Mouse (Mus musculus) cerebellum, adult 11 months (tissue): ENCODE results near the gene Dnajc11.

Experiments used
- DNase-seq: peaks from one replicate; pipeline ENCODE4 v3.0.0; 2022

The Dnajc11 gene

GRCm38 (mm10) chr4:151932576-151933504 lies 651 bp upstream of the Dnajc11 start:
- DNase-seq: no peak

DNA sequence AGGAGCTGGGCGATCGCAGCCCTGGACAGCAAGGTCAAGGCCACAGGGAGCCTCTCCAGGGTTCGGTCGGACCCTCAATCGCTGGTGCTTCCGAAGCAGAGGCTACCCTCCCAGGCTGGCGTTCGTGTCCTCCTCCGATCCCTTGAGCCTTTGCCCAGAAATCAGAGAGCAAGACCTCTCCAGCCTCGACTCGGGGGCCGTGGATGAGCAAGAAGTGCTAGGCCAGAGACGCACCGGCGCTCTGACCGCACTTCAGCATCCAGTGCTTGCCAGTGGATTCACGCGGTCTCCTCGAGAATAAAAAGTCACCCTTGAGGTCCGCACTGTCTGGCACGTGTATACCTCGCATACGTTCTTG lies 703 bp downstream of the Dnajc11 start:
- DNase-seq: no peak

- no peak for DNase-seq
Measured at GRCm38 (mm10) chr4:151937441-151937840, 4.0 kb downstream of the Dnajc11 start.

DNA sequence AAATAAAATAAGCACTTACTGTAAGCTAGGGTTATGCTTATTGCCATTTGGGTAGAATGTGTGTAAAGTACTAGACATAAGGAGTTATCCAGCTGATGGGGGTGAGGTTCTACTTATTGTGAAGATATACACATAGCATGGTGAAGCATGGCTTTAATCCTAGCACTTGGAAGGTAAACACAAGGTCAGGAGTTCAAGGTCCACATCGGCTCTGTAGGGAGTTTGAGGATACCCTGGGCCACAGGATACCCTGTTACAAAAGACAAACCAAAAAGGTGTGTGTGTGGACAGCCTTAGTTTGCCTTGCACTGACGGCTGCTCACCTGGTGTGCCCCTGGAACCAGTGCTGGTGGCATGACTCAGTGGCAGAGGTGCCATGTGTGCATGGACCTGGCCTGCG lies 4.6 kb downstream of the Dnajc11 start:
- DNase-seq: no peak

GRCm38 (mm10) chr4:151946211-151946610 lies 12.7 kb downstream of the Dnajc11 start:
- DNase-seq: no peak

DNA sequence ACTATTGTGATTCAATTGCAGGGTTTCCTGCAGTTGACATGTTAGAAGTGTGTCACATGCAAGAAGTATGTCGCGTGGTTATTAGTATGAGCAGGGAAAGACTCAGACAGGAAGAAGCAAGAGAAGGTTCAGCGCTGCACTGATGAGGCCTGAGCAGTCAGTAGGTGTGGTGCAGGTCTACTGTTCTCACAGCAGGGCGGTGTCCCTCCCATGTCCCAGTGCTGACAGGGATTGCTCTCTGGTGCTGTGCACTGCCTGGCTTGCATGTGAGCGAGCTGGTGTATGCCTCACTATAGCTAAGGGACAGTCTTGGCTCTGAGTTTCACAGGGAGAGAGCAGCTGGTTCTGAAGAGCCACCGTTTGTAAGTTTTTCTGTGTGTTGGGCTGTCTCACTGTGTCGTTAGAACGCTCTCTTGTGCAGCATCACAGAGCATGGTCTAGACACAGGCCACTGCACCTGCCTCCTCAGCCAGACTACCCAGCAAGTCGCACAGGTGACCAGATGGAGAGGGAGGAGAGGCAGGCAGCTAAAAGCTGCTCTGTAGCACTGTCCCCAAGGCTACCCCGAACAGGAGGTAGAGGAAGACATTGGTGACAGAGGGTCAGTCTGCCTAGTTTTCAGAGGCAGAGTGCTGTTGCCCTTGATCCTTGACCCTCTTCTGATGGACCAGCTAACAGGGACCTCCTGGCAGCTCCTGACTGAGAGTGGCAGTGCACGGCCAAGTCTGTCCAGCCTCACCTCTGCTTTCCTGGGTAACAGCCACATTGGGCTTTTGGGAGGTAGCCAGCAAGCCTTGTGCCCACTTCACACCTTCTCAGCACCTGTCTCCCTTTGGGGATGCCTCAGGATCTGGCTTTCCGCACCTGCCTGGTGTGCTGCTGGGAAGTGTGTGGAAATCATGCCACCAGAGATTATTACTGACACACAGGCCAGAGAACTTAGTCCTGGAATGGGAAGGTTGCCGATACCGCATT lies 15.3 kb downstream of the Dnajc11 start:
- peak; percentile 28 for DNase-seq

DNA sequence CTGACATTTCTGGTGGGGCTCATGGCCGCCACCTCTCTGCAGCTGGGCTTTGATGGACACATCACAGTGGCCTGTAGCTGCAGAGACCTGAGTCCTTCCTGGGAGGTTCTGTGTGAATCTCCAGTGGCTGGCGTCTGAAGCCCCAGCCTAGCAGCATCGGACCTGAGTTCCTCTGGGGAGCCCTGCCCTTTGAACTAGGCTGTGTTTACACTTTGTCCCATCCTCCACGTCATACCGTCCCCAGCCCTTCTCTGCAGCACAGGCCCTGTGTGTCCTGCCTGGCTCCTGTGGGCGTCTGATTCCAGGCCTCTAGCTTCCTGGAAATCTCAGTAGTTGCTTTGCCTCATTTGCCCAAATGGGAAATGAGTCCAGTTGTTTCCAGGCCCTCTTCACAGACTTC lies 19.7 kb downstream of the Dnajc11 start:
- DNase-seq: no peak

DNA sequence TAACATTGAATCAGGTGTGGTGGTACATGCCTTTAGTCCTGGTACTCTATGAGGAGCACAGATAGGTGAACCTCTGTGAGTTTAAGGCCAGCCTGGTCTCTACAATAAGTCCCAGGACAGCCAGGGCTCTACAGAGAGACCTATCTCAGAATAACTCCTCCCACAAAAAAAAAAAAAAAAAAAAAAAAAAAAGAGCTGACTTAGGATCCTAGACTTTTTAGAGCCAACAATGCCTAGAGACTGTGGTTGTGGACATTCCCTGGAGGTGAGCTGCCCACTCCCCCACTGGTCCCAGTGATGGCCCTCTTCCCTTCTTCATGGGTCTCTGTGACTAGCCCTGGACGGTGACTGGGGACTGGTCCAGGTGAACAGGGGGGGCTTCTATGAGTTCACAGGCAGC lies 22.3 kb downstream of the Dnajc11 start:
- DNase-seq: no peak

GRCm38 (mm10) chr4:151957584-151958315 lies 24.3 kb downstream of the Dnajc11 start:
- DNase-seq: no peak

DNA sequence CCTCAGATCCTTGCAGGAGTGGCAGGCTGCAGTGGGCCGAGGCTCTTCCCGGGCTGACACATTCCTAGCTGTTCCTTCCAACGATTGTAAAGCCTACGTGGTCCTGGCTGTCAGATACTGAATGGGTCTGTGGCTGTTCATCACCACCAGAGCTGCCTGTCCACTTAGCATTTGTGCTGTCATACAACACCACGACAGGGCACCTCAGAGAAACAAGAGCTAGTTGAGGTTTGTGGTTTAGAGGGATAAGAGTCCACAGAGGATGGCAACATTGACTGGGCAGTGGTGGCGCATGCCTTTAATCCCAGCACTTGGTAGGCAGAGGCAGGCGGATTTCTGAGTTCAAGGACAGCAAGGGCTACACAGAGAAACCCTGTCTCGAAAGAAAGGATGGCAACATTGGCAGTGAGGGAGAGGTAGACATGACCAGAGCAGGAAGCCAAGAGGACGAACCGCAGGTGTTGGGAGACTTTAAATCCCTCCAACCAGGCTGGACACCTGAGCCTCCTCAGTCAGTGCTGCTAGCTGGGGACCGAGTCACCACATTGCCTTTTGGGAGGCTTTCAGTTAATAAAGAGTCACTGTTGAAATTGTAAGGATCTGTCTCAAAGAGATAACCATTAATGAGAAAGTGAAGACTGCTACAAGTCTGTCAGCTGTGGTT lies 26.5 kb downstream of the Dnajc11 start:
- DNase-seq: no peak

GRCm38 (mm10) chr4:151960513-151960854 lies 27.0 kb downstream of the Dnajc11 start:
- no peak for DNase-seq

DNA sequence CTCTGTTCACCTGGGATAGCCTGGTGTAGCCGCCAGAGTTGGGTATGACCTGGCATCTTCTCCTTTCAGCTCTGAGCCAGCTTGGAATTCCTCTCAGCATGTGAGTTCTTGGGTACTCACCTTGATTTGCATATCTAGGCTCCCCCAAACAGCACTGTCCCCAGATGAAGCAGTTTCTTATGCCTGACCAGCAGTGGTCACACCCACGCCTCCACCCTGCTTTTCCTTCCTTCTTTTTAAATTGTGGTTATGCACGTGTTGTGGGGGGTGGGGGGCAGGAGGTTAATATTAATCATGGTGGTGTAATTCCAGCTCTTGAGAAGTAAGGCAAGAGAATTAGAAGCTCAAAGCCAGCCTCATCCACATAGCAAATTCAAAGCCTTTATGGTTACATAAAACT lies 29.3 kb downstream of the Dnajc11 start:
- DNase-seq: no peak

DNA sequence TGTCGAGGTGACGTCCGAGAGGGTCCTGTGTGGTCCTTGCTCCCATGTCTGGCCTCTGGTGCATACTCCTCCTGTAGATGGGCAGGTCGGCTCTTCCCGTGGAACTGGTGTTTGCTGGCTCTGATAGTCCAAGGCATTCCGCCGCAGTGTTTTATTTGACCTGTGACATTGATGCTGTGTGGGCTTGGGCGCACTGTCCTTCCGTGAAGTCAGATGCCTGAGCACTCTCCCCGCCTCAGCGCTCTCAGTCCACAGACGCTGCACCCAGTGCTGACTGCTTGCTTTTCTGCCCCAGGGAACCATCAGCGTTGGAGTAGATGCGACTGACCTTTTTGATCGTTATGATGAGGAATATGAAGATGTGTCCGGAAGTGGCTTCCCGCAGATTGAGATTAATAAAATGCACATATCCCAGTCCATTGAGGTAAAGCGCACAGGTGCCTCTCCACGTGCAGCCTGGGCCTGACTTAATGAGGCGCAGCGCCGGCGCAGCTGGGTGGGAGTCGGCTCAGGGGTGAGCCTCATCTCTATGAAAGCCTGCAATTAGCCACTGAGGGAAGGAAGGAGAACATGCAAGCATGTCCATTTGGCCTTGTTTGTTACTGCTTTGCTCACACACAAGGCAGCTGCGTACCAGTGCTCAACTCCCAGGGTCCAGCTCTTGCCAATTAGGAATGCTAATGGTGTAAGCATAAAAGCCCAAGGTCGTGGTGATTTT lies 34.9 kb downstream of the Dnajc11 start:
- no peak for DNase-seq

DNA sequence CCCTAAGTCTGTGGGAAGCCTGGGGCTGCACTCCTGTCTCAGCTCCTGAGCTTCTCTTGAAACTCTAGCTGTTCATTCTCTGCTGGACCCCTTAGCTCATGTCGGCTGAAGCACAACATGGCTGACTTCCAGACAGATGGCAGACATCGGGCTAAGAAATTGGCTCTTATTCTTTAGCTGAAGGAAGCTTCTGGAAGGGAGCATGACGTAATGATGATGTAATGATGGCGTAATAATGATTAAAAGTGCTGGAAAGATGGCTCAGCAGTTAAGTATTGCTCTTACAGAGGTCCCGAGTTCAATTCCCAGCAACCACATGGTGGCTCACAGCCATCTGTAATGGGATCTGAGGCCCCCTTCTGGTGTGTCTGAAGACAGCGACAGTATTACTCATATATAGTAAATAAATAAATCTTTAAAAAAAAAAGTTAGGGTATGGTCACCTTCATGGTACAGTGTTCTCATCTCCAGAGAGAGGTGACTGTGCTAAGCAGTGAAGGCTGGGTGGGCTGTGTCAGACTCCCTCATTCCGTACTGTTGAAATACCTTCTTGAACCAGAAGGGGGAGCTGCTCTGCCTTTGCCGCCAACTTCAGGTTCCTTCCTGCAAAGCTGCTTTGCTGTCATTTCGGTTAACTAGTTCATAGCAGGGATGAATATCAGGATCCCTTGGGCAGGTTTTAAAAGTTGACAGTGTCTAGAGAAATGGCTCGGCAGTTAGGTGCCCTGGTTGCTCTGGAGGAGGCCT lies 38.9 kb downstream of the Dnajc11 start:
- DNase-seq: no peak

GRCm38 (mm10) chr4:151975441-151975840 lies 42.0 kb downstream of the Dnajc11 start:
- DNase-seq: no peak

GRCm38 (mm10) chr4:151977748-151978147 lies 44.3 kb downstream of the Dnajc11 start:
- peak; percentile 79 for DNase-seq

GRCm38 (mm10) chr4:151980699-151981098 lies 47.2 kb downstream of the Dnajc11 start:
- no peak for DNase-seq

- DNase-seq: peak; percentile 77
Measured at GRCm38 (mm10) chr4:151981363-151981762, 47.9 kb downstream of the Dnajc11 start.

DNA sequence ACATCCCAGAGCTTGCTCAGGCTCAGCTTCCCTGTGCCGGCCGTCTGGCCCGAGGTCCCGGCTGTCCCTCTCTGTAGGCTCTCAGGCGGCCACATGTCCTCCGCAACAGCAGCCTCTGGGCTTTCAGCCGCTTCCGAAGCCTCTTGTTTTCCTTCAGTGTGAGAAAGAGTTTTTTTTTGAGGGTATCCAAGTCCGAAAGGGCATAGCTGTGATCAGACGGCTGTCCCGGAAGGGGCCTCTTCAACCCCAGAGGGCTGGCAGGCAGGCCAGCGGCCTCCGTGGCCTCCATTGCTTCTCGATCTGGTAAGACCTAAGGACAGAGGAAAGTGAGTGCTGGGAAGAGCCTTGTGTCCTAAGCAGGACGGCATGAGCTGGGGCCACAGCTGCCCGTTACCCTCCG lies 49.6 kb downstream of the Dnajc11 start:
- DNase-seq: no peak

GRCm38 (mm10) chr4:151983560-151983959 lies 50.1 kb downstream of the Dnajc11 start:
- no peak for DNase-seq

DNA sequence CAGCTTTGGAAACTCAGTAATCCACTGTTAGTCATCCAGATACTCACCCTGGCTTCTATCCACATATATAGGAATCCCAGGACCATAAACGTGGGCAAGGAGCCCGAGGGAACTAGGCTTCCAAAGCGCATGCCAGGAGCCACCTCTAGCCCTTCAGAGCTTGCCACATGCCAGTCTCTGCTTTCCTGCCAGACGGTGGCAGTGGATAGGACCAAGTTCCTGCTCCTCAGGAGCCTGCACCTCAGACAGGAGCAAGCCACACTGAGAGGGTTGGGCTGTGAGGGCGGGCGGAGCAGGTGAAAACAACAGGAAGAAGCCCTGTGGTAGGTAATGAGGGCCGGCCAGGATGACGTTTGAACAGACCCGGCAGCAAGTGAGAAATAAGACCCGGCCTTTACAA lies 52.4 kb downstream of the Dnajc11 start:
- DNase-seq: peak; percentile 58
